Mouse (Mus musculus) neural tube, embryonic 15.5 days (tissue): ENCODE measurements at regions not wholly inside any gene's neighbourhood (a gene's known extent, or its start where the extent isn't known, plus 50 kb on each side); places are given as distances from the start of the nearest gene placed in this dataset.

Source experiments
- ATAC-seq: fragments of 200-750 bp; cut with Nextera tagmentation; 2 replicates; pipeline ENCODE4 v1.8.0; 2017; ENCODE audit warnings: mild to moderate bottlenecking, moderate TSS enrichment, moderate library complexity; ENCODE audit not compliant: low FRiP score
- H3K27ac ChIP-seq: fragments of 300-500 bp; sonication (generic); replicated peaks from 2 replicates; pipeline ENCODE4 v1.5.1; 2015; ENCODE audit warnings: mild to moderate bottlenecking, inconsistent platforms
- H3K27me3 ChIP-seq: fragments of 300-500 bp; sonication (generic); replicated peaks from 2 replicates; pipeline ENCODE4 v1.6.1; 2015; ENCODE audit warnings: inconsistent platforms
- H3K36me3 ChIP-seq: fragments of 300-500 bp; sonication (generic); 2 replicates; pipeline ENCODE4 v1.6.1; 2015; ENCODE audit warnings: inconsistent platforms
- H3K4me1 ChIP-seq: fragments of 300-500 bp; sonication (generic); 2 replicates; pipeline ENCODE4 v1.6.1; 2015; ENCODE audit warnings: inconsistent platforms
- H3K4me2 ChIP-seq: fragments of 300-500 bp; sonication (generic); 2 replicates; pipeline ENCODE4 v1.6.1; 2015; ENCODE audit warnings: inconsistent platforms, mild to moderate bottlenecking, moderate library complexity
- H3K4me3 ChIP-seq: fragments of 300-500 bp; sonication (generic); replicated peaks from 2 replicates; pipeline ENCODE4 v1.5.1; 2015; ENCODE audit warnings: mild to moderate bottlenecking, inconsistent platforms
- H3K9ac ChIP-seq: fragments of 300-500 bp; sonication (generic); replicated peaks from 2 replicates; pipeline ENCODE4 v1.6.1; 2015; ENCODE audit warnings: mild to moderate bottlenecking, inconsistent platforms
- H3K9me3 ChIP-seq: fragments of 300-500 bp; sonication (generic); replicated peaks from 2 replicates; pipeline ENCODE4 v1.6.1; 2016; ENCODE audit warnings: inconsistent platforms
- WGBS: fragments of 180-500 bp; shearing (Covaris S2); methylation state at CpG from one replicate; pipeline ENCODE4 v1.1.7; 2015; ENCODE audit warnings: mixed read lengths; 5-methylcytosine and 5-hydroxymethylcytosine counted together

GRCm38 (mm10) chr4:23823516-23823915 lies 672.7 kb upstream of the Mms22l start:
- ATAC-seq = no peak
- H3K4me1 ChIP-seq = no peaks in the 10 kb centered on the region
- H3K4me2 ChIP-seq = no peak overlapping the region
- H3K4me3 ChIP-seq = no peak overlapping the region
- H3K36me3 ChIP-seq = no peaks in the 10 kb centered on the region
- 93% methylated on average over 2 of the region's 2 CpGs for WGBS
- no peaks in the 10 kb centered on the region for H3K9me3 ChIP-seq
- H3K27ac ChIP-seq = no peak overlapping the region
- no peaks in the 10 kb centered on the region for H3K27me3 ChIP-seq
- no peak overlapping the region for H3K9ac ChIP-seq

- Histone ChIP-seq H3K36me3 (no peaks in the 10 kb centered on the region), H3K4me3 (no peak overlapping the region), H3K4me1 (no peaks in the 10 kb centered on the region), H3K9ac (no peak overlapping the region), H3K4me2 (no peak overlapping the region), H3K27ac (no peak overlapping the region), H3K27me3 (no peaks in the 10 kb centered on the region), H3K9me3 (no peaks in the 10 kb centered on the region)
- 3% methylated on average over 2 of the region's 2 CpGs for WGBS
- ATAC-seq = no peak
Observed at GRCm38 (mm10) chr4:23826885-23827284, 669.4 kb upstream of the Mms22l start.

- Histone ChIP-seq H3K27me3 (no peaks in the 10 kb centered on the region), H3K9ac (no peak overlapping the region), H3K36me3 (no peaks in the 10 kb centered on the region), H3K9me3 (no peaks in the 10 kb centered on the region), H3K4me3 (no peak overlapping the region), H3K27ac (no peak overlapping the region), H3K4me1 (no peaks in the 10 kb centered on the region), H3K4me2 (no peak overlapping the region)
- WGBS = 59% methylated on average over 7 of the region's 7 CpGs
- ATAC-seq = no peak
Observed at GRCm38 (mm10) chr4:23832385-23833164, 663.7 kb upstream of the Mms22l start.

GRCm38 (mm10) chr4:23843609-23844287 lies 652.5 kb upstream of the Mms22l start:
- H3K27me3 ChIP-seq = no peaks in the 10 kb centered on the region
- no peak overlapping the region for H3K9ac ChIP-seq
- H3K4me2 ChIP-seq = no peak overlapping the region
- H3K9me3 ChIP-seq = no peaks in the 10 kb centered on the region
- no peak overlapping the region for H3K4me3 ChIP-seq
- H3K27ac ChIP-seq = no peak overlapping the region
- no peaks in the 10 kb centered on the region for H3K4me1 ChIP-seq
- H3K36me3 ChIP-seq = no peaks in the 10 kb centered on the region
- ATAC-seq = no peak
- WGBS = 53% methylated on average over 4 of the region's 4 CpGs

- WGBS = 89% methylated on average over 2 of the region's 2 CpGs
- no peak overlapping the region for H3K27ac ChIP-seq
- no peaks in the 10 kb centered on the region for H3K27me3 ChIP-seq
- no peak overlapping the region for H3K9ac ChIP-seq
- no peak for ATAC-seq
- H3K4me2 ChIP-seq = no peak overlapping the region
- no peaks in the 10 kb centered on the region for H3K9me3 ChIP-seq
- no peak overlapping the region for H3K4me3 ChIP-seq
- H3K4me1 ChIP-seq = no peaks in the 10 kb centered on the region
- H3K36me3 ChIP-seq = no peaks in the 10 kb centered on the region
Observed at GRCm38 (mm10) chr4:23844288-23844971, 651.8 kb upstream of the Mms22l start.

- H3K4me3 ChIP-seq = no peak overlapping the region
- no peaks in the 10 kb centered on the region for H3K9me3 ChIP-seq
- H3K4me2 ChIP-seq = no peak overlapping the region
- no peaks in the 10 kb centered on the region for H3K36me3 ChIP-seq
- no peak for ATAC-seq
- H3K4me1 ChIP-seq = no peaks in the 10 kb centered on the region
- 67% methylated on average over 5 of the region's 5 CpGs for WGBS
- H3K27me3 ChIP-seq = no peaks in the 10 kb centered on the region
- no peak overlapping the region for H3K27ac ChIP-seq
- H3K9ac ChIP-seq = no peak overlapping the region
Observed at GRCm38 (mm10) chr4:23845263-23845662, 651.0 kb upstream of the Mms22l start.

- H3K27me3 ChIP-seq = no peaks in the 10 kb centered on the region
- no peak overlapping the region for H3K4me3 ChIP-seq
- H3K9me3 ChIP-seq = no peaks in the 10 kb centered on the region
- 85% methylated on average over 2 of the region's 2 CpGs for WGBS
- no peak overlapping the region for H3K9ac ChIP-seq
- H3K4me1 ChIP-seq = no peaks in the 10 kb centered on the region
- H3K4me2 ChIP-seq = no peak overlapping the region
- H3K27ac ChIP-seq = no peak overlapping the region
- H3K36me3 ChIP-seq = no peaks in the 10 kb centered on the region
- ATAC-seq = no peak
Observed at GRCm38 (mm10) chr4:23850640-23851039, 645.6 kb upstream of the Mms22l start.

GRCm38 (mm10) chr4:23862437-23862836 lies 633.8 kb upstream of the Mms22l start:
- Histone ChIP-seq H3K9ac (no peak overlapping the region), H3K4me2 (no peak overlapping the region), H3K4me3 (no peak overlapping the region), H3K4me1 (no peaks in the 10 kb centered on the region), H3K27ac (no peak overlapping the region), H3K36me3 (no peaks in the 10 kb centered on the region), H3K27me3 (no peaks in the 10 kb centered on the region), H3K9me3 (no peaks in the 10 kb centered on the region)
- WGBS = 87% methylated on average over 3 of the region's 3 CpGs
- ATAC-seq = no peak

GRCm38 (mm10) chr4:23880007-23880406 lies 616.2 kb upstream of the Mms22l start:
- Histone ChIP-seq H3K36me3 (no peaks in the 10 kb centered on the region), H3K27me3 (no peaks in the 10 kb centered on the region), H3K4me2 (no peak overlapping the region), H3K4me3 (no peak overlapping the region), H3K9ac (no peak overlapping the region), H3K27ac (no peak overlapping the region), H3K9me3 (no peaks in the 10 kb centered on the region), H3K4me1 (no peaks in the 10 kb centered on the region)
- WGBS = 86% methylated on average over 7 of the region's 7 CpGs
- no peak for ATAC-seq

GRCm38 (mm10) chr4:23913396-23913795 lies 582.9 kb upstream of the Mms22l start:
- H3K4me2 ChIP-seq = no peak overlapping the region
- no peak overlapping the region for H3K9ac ChIP-seq
- ATAC-seq = peak; percentile 83
- no peak overlapping the region for H3K27ac ChIP-seq
- no peaks in the 10 kb centered on the region for H3K36me3 ChIP-seq
- H3K4me3 ChIP-seq = no peak overlapping the region
- no peaks in the 10 kb centered on the region for H3K4me1 ChIP-seq
- WGBS = 11% methylated on average over 4 of the region's 4 CpGs
- no peaks in the 10 kb centered on the region for H3K27me3 ChIP-seq
- no peaks in the 10 kb centered on the region for H3K9me3 ChIP-seq

- Histone ChIP-seq H3K27ac (no peak overlapping the region), H3K4me2 (no peak overlapping the region), H3K36me3 (no peaks in the 10 kb centered on the region), H3K4me3 (no peak overlapping the region), H3K9me3 (no peaks in the 10 kb centered on the region), H3K9ac (no peak overlapping the region), H3K27me3 (no peaks in the 10 kb centered on the region), H3K4me1 (no peaks in the 10 kb centered on the region)
- no peak for ATAC-seq
- WGBS = 83% methylated on average over 4 of the region's 4 CpGs
Observed at GRCm38 (mm10) chr4:23913822-23914221, 582.4 kb upstream of the Mms22l start.

- ATAC-seq = no peak
- no peaks in the 10 kb centered on the region for H3K27me3 ChIP-seq
- 89% methylated on average over 7 of the region's 7 CpGs for WGBS
- H3K36me3 ChIP-seq = no peaks in the 10 kb centered on the region
- H3K27ac ChIP-seq = no peak overlapping the region
- no peaks in the 10 kb centered on the region for H3K9me3 ChIP-seq
- H3K4me3 ChIP-seq = no peak overlapping the region
- no peak overlapping the region for H3K4me2 ChIP-seq
- H3K4me1 ChIP-seq = no peaks in the 10 kb centered on the region
- H3K9ac ChIP-seq = no peak overlapping the region
Observed at GRCm38 (mm10) chr4:23914423-23914822, 581.8 kb upstream of the Mms22l start.
